Mouse (Mus musculus): Measurements from ENCODE around the gene Ahcyl2. TPM values are rescaled to one million over a fixed set of nuclear protein-coding genes. Genes with fewer than 3 reads are reported as not detected.

Ahcyl2 gene
- polyA plus RNA-seq, 1 experiment from 2014 or later = 3.8 TPM

- Histone ChIP-seq H3K9ac (no peak overlapping the region), H3K27ac (replicated peaks) (no peak overlapping the region), H3K27me3 (no peaks in the 10 kb centered on the region), H3K4me3 (replicated peaks) (no peak overlapping the region), H3K4me1 (replicated peaks) (no peaks in the 10 kb centered on the region), H3K9me3 (replicated peaks) (no peaks in the 10 kb centered on the region), H3K36me3 (replicated peaks) (no peaks in the 10 kb centered on the region), H3K4me2 (no peak overlapping the region)
- no peak for ATAC-seq (ENCODE audit: insufficient read depth)
- whole genome bisulfite sequencing (ENCODE audit: insufficient replicate concordance) = 62% methylated on average over 2 of the region's 2 CpGs
Measured at GRCm38 (mm10) chr6:29941036-29941435, 173.2 kb downstream of the Ahcyl2 start.

- 62% methylated on average over 1 of the region's 1 CpGs for WGBS (ENCODE audit: insufficient replicate concordance)
- no peaks in the 10 kb centered on the region for H3K9me3 ChIP-seq (replicated peaks)
- H3K27ac ChIP-seq (replicated peaks) = no peak overlapping the region
- H3K4me1 ChIP-seq (replicated peaks) = no peaks in the 10 kb centered on the region
- no peaks in the 10 kb centered on the region for H3K36me3 ChIP-seq (replicated peaks)
- no peak overlapping the region for H3K4me2 ChIP-seq
- no peaks in the 10 kb centered on the region for H3K27me3 ChIP-seq
- no peak for ATAC-seq (ENCODE audit: insufficient read depth)
- H3K4me3 ChIP-seq (replicated peaks) = no peak overlapping the region
- no peak overlapping the region for H3K9ac ChIP-seq
Measured at GRCm38 (mm10) chr6:29944465-29944864, 176.7 kb downstream of the Ahcyl2 start.

GRCm38 (mm10) chr6:29946568-29946967 is 178.8 kb downstream of the Ahcyl2 start:
- no peaks in the 10 kb centered on the region for H3K27me3 ChIP-seq
- WGBS (ENCODE audit: insufficient replicate concordance) = 65% methylated on average over 2 of the region's 2 CpGs
- H3K9ac ChIP-seq = no peak overlapping the region
- no peak for ATAC-seq (ENCODE audit: insufficient read depth)
- H3K36me3 ChIP-seq (replicated peaks) = no peaks in the 10 kb centered on the region
- no peaks in the 10 kb centered on the region for H3K4me1 ChIP-seq (replicated peaks)
- H3K9me3 ChIP-seq (replicated peaks) = no peaks in the 10 kb centered on the region
- H3K4me2 ChIP-seq = no peak overlapping the region
- no peak overlapping the region for H3K4me3 ChIP-seq (replicated peaks)
- no peak overlapping the region for H3K27ac ChIP-seq (replicated peaks)

DNA sequence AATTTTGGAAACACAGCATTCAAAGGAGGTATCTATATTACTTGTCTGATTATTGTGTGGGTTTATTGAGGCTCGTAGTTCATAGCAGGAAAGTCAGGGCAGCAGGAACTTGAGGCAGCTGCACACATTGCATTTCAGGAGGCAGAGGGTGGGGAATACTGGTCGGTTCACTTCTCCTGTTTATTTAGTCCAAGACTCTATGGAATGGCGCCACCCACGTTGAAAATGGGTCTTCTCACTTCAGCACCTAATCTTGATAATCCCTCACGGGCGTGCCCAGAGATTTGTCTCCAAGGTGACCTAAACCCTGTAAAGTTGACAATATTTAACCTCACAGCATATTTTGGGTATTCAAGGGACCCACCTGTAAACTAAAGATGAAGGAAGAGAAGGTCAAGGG is 180.0 kb downstream of the Ahcyl2 start:
- WGBS (ENCODE audit: insufficient replicate concordance) = 54% methylated on average over 6 of the region's 6 CpGs

GRCm38 (mm10) chr6:29956749-29957148 is 188.9 kb downstream of the Ahcyl2 start:
- Histone ChIP-seq H3K4me3 (replicated peaks) (no peak overlapping the region), H3K27ac (replicated peaks) (no peak overlapping the region), H3K36me3 (replicated peaks) (no peaks in the 10 kb centered on the region), H3K4me1 (replicated peaks) (no peaks in the 10 kb centered on the region), H3K27me3 (no peaks in the 10 kb centered on the region), H3K9me3 (replicated peaks) (no peaks in the 10 kb centered on the region), H3K9ac (no peak overlapping the region), H3K4me2 (no peak overlapping the region)
- no peak for ATAC-seq (ENCODE audit: insufficient read depth)
- 73% methylated on average over 4 of the region's 4 CpGs for whole genome bisulfite sequencing (ENCODE audit: insufficient replicate concordance)

More for the DNA sequence above, 180.0 kb downstream of the Ahcyl2 start:
- H3K4me3 ChIP-seq (replicated peaks) = no peak overlapping the region
- no peak overlapping the region for H3K27ac ChIP-seq (replicated peaks)
- H3K9me3 ChIP-seq (replicated peaks) = no peaks in the 10 kb centered on the region
- H3K9ac ChIP-seq = no peak overlapping the region
- no peaks in the 10 kb centered on the region for H3K4me1 ChIP-seq (replicated peaks)
- no peaks in the 10 kb centered on the region for H3K27me3 ChIP-seq
- no peaks in the 10 kb centered on the region for H3K36me3 ChIP-seq (replicated peaks)
- ATAC-seq (ENCODE audit: insufficient read depth) = no peak
- no peak overlapping the region for H3K4me2 ChIP-seq

- H3K27me3 ChIP-seq = no peaks in the 10 kb centered on the region
- H3K4me1 ChIP-seq (replicated peaks) = no peaks in the 10 kb centered on the region
- H3K36me3 ChIP-seq (replicated peaks) = no peaks in the 10 kb centered on the region
- H3K9ac ChIP-seq = no peak overlapping the region
- H3K4me2 ChIP-seq = no peak overlapping the region
- H3K4me3 ChIP-seq (replicated peaks) = no peak overlapping the region
- ATAC-seq (ENCODE audit: insufficient read depth) = no peak
- no peaks in the 10 kb centered on the region for H3K9me3 ChIP-seq (replicated peaks)
- H3K27ac ChIP-seq (replicated peaks) = no peak overlapping the region
- 57% methylated on average over 3 of the region's 3 CpGs for WGBS (ENCODE audit: insufficient replicate concordance)
Measured at GRCm38 (mm10) chr6:29958669-29959068, 190.9 kb downstream of the Ahcyl2 start.

GRCm38 (mm10) chr6:29961081-29961480 is 193.3 kb downstream of the Ahcyl2 start:
- H3K9me3 ChIP-seq (replicated peaks) = no peaks in the 10 kb centered on the region
- H3K27ac ChIP-seq (replicated peaks) = no peak overlapping the region
- H3K4me2 ChIP-seq = no peak overlapping the region
- H3K4me3 ChIP-seq (replicated peaks) = no peak overlapping the region
- H3K27me3 ChIP-seq = no peaks in the 10 kb centered on the region
- 58% methylated on average over 6 of the region's 6 CpGs for WGBS (ENCODE audit: insufficient replicate concordance)
- no peaks in the 10 kb centered on the region for H3K36me3 ChIP-seq (replicated peaks)
- no peaks in the 10 kb centered on the region for H3K4me1 ChIP-seq (replicated peaks)
- H3K9ac ChIP-seq = no peak overlapping the region
- ATAC-seq (ENCODE audit: insufficient read depth) = no peak

Other genes starting within 250 kb of the Ahcyl2 start
- gene Irf5, start 241.4 kb upstream of the Ahcyl2 start, polyA plus RNA-seq (2015; fragmentation: Nextera tagmentation; extraction: Ambion mirVana) = 10.7 and 11.5 TPM in 2 replicates
- gene Tnpo3, start 158.1 kb upstream of the Ahcyl2 start, polyA plus RNA-seq (2015; fragmentation: Nextera tagmentation; extraction: Ambion mirVana) = 31.5 and 32.0 TPM in 2 replicates
- gene Tspan33, start 73.8 kb upstream of the Ahcyl2 start, polyA plus RNA-seq (2015; fragmentation: Nextera tagmentation; extraction: Ambion mirVana) = 184 and 205 TPM in 2 replicates
- gene Smo, start 32.5 kb upstream of the Ahcyl2 start, polyA plus RNA-seq (2015; fragmentation: Nextera tagmentation; extraction: Ambion mirVana) = 3.2 and 3.6 TPM in 2 replicates
- gene Strip2, start 149.0 kb downstream of the Ahcyl2 start, polyA plus RNA-seq (2015; fragmentation: Nextera tagmentation; extraction: Ambion mirVana) = 0.21 and 0.38 TPM in 2 replicates